ENCODE assay signal across 16 mouse cellular contexts in the genomic region with DNA sequence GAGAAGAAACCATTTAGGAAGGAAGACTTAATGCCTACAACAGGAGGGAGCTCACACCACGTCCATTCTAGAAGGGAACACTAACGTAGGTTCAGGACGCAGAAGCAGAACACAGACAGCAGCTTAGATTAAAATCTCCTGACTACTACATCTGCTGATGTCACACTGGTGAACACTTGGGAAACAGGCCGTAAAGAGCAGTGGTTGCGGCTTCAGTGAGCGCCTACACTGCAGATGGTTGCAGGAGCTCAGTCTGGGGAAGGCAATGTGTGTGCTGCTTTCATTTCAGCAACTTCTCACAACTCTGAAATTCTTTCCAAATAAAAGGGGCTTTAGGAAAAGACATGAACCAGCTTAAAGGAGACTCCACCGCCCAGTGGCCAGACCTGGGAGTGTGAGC.
"Had no signal": no experiment of that assay in that cellular context is flagged by ENCODE, and none has a peak within 500 bp of the region (broad histone marks: within the 10 kb centered on the region; RNA-seq: fewer than 3 reads in every experiment).

No protein-coding gene starts in this region.

- DNase-seq: kidney, adult 2 months; kidney, postnatal 14 days; lung, embryonic 14.5 days; lung, postnatal 10 days; lung, postnatal 4 days; right cerebral cortex, adult 18-20 months; right cerebral cortex, postnatal 25 days; thymus, adult 18-20 months; thymus, postnatal 14 days had no signal

- H3K4me3 ChIP-seq: kidney, embryonic 15.5 days; limb, embryonic 15.5 days; liver, embryonic 12.5 days; megakaryocyte, embryonic 14.5 days; midbrain, embryonic 12.5 days; neural tube, embryonic 15.5 days had no signal

- H3K27ac ChIP-seq: kidney, embryonic 15.5 days; limb, embryonic 15.5 days; liver, embryonic 12.5 days; midbrain, embryonic 12.5 days; neural tube, embryonic 15.5 days; stomach, postnatal 0 days had no signal
